Mouse (Mus musculus) forebrain, postnatal 0 days (tissue): ENCODE measurements around the gene Agpat1. TPM values are rescaled to one million over a fixed set of nuclear protein-coding genes. Genes with fewer than 3 reads are reported as not detected.

ENCODE experiments used
- ATAC-seq: fragments of 200-750 bp; cut with Nextera tagmentation; 2 replicates; pipeline ENCODE4 v1.8.0; 2017; ENCODE audit warnings: mild to moderate bottlenecking, moderate library complexity
- DNase-seq: peaks from one replicate; pipeline ENCODE4 v3.0.0-alpha.2; 2015
- H3K27ac ChIP-seq: fragments of 300-500 bp; sonication (generic); 2 replicates; pipeline ENCODE4 v1.5.1; 2014; ENCODE audit warnings: low read depth, mild to moderate bottlenecking, antibody characterized with exemption, low read length, moderate library complexity, mixed read lengths
- H3K27me3 ChIP-seq: fragments of 300-500 bp; sonication (generic); 2 replicates; pipeline ENCODE4 v1.6.1; 2014; ENCODE audit warnings: mild to moderate bottlenecking, low read length, mixed read lengths; ENCODE audit not compliant: insufficient read depth
- H3K36me3 ChIP-seq: fragments of 300-500 bp; sonication (generic); 2 replicates; pipeline ENCODE4 v1.6.1; 2014; ENCODE audit warnings: mild to moderate bottlenecking, moderate library complexity; ENCODE audit not compliant: insufficient read depth
- H3K4me1 ChIP-seq: fragments of 300-500 bp; sonication (generic); 2 replicates; pipeline ENCODE4 v1.6.1; 2014; ENCODE audit warnings: antibody characterized with exemption; ENCODE audit not compliant: insufficient read depth
- H3K4me2 ChIP-seq: fragments of 300-500 bp; sonication (generic); 2 replicates; pipeline ENCODE4 v1.6.1; 2014; ENCODE audit warnings: low read depth, mild to moderate bottlenecking, moderate library complexity
- H3K4me3 ChIP-seq: fragments of 300-500 bp; sonication (generic); 2 replicates; pipeline ENCODE4 v1.5.1; 2014; ENCODE audit warnings: low read depth, low read length, mixed read lengths
- H3K9ac ChIP-seq: fragments of 300-500 bp; sonication (generic); 2 replicates; pipeline ENCODE4 v1.6.1; 2014; ENCODE audit warnings: mild to moderate bottlenecking
- H3K9me3 ChIP-seq: fragments of 300-500 bp; sonication (generic); 2 replicates; pipeline ENCODE4 v1.6.1; 2016; ENCODE audit warnings: low read length
- CTCF ChIP-seq: sonication (generic); IDR thresholded peaks from 2 replicates; pipeline ENCODE4 v1.5.1; 2016; ENCODE audit warnings: antibody characterized with exemption, control low read depth, low read depth
- WGBS: fragments of 180-500 bp; shearing (Covaris S2); extraction: QIAGEN DNeasy Blood & Tissue Kit; methylation state at CpG from one replicate; pipeline ENCODE4 v1.1.7; 2014; 5-methylcytosine and 5-hydroxymethylcytosine counted together
- polyA plus RNA-seq: library from polyadenylated mRNA; unstranded; fragments of >200 nt; fragmentation: Nextera tagmentation; extraction: Ambion mirVana; gene quantifications from 2 replicates; pipeline ENCODE4 v1.2.1, GENCODE M21; 2015
- total RNA-seq: library from RNA; depleted of rRNA; stranded (reverse); fragments of >200 nt; gene quantifications from 2 replicates; pipeline ENCODE4 v1.2.3, GENCODE M21; 2014

Gene Agpat1
- total and polyA plus RNA-seq, 2 experiments from 2014 or later: 104 to 217 TPM

DNA sequence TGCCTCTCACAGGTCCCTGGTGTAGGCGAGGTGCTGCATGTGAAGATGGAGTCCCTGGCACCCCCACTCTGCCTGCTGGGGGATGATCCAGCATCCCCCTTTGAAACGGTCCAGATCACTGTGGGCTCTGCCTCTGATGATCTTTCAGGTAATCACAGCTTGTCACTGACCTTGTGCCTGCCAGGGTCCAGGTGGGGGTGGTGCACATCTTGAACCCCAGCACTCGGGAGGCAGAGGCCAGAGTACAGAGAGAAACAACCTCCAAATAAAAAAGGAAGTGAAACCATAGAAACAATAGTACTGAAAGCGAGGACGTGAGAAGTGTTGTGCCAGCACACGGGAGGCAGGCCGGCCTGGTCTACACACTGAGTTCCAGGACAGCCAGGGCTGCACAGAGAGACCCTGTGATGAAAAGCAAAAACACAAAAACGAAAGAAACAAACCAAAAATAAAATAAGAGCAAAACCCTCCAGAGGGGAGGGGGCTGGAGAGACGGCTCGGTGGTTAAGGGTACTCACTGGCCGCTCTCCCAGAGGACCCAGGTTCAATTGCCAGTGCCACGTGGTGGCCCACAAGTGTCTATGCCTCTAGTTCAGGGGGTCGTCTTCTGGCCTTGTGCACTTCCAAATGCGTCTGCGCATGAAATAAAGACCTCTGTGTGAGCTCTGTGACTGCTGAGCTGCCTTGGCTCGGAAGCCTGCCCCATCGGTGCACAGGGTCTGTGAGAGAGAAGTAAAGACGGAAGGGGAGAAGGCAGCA is 45.2 kb downstream of the Agpat1 start:
- DNase-seq: no peak
- Histone ChIP-seq H3K4me3 (no peak overlapping the region), H3K9ac (no peak overlapping the region), H3K9me3 (no peaks in the 10 kb centered on the region), H3K27me3 (no peaks in the 10 kb centered on the region), H3K36me3 (peaks cover 56% of the 10 kb centered on the region), H3K4me1 (peaks cover 17% of the 10 kb centered on the region), H3K4me2 (no peak overlapping the region), H3K27ac (no peak overlapping the region)
- TF ChIP-seq CTCF: no peak
- 90% methylated on average over 18 of the region's 18 CpGs for WGBS
- ATAC-seq: no peak

DNA sequence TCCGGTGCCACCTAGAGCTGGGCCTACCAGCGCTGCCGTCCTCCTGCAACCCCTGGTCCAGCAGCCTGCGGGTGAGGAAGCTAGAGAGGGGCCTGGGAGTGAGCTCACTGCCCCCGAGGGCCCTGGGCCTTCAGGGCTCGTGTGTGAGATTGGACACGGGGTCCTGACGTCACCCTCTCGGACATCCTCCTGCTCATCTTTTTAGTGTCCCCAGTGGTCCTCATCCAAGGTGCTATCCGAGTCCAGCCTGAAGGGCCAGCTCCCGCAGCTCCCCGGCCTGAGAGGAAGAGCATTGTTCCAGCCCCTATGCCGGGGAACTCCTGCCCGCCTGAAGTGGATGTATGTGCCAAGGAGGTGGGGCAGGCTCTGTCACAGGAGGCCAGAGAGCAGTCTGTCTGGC is 46.7 kb downstream of the Agpat1 start:
- H3K4me1 ChIP-seq: peaks cover 9% of the 10 kb centered on the region
- DNase-seq: no peak
- H3K9me3 ChIP-seq: no peaks in the 10 kb centered on the region
- no peak overlapping the region for H3K9ac ChIP-seq
- no peak overlapping the region for H3K4me2 ChIP-seq
- H3K36me3 ChIP-seq: peaks cover 60% of the 10 kb centered on the region
- no peak overlapping the region for H3K4me3 ChIP-seq
- ATAC-seq: no peak
- H3K27ac ChIP-seq: no peak overlapping the region
- no peak for TF ChIP-seq CTCF
- 93% methylated on average over 14 of the region's 14 CpGs for WGBS
- no peaks in the 10 kb centered on the region for H3K27me3 ChIP-seq

DNA sequence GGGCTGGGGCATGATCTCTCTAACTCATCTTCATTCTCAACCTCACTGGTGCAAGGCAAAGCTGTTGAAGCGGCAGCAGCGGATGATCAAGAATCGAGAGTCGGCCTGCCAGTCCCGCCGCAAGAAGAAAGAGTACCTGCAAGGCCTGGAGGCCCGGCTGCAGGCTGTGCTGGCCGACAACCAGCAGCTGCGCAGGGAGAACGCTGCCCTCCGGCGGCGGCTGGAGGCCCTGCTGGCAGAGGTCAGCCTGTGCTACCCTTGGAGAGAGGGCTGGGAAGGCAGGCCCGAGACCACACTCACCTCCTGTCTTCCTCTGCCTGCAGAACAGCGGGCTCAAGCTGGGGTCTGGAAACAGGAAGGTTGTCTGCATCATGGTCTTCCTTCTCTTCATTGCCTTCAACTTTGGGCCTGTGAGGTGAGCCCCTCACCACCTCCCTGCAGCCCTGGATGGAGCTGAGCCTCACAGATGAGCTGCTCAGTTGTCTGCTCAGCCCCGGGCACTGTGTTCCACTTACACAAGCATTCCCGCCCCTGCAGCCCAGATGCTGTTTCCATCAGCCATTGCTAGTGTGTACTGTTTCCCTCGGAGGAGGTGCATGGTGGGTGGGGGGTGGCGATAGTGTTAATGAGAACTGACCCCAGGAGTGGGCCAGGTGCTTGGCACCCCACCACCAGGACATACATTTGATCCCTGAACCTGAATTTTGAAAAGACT is 47.6 kb downstream of the Agpat1 start:
- Histone ChIP-seq H3K4me3 (no peak overlapping the region), H3K27me3 (no peaks in the 10 kb centered on the region), H3K27ac (no peak overlapping the region), H3K9ac (no peak overlapping the region), H3K36me3 (peaks cover 60% of the 10 kb centered on the region), H3K4me1 (peaks cover 6% of the 10 kb centered on the region), H3K4me2 (no peak overlapping the region), H3K9me3 (no peaks in the 10 kb centered on the region)
- ATAC-seq (no peak), DNase-seq (no peak)
- 42% methylated on average over 19 of the region's 19 CpGs for WGBS
- peak; percentile 42 for TF ChIP-seq CTCF

DNA sequence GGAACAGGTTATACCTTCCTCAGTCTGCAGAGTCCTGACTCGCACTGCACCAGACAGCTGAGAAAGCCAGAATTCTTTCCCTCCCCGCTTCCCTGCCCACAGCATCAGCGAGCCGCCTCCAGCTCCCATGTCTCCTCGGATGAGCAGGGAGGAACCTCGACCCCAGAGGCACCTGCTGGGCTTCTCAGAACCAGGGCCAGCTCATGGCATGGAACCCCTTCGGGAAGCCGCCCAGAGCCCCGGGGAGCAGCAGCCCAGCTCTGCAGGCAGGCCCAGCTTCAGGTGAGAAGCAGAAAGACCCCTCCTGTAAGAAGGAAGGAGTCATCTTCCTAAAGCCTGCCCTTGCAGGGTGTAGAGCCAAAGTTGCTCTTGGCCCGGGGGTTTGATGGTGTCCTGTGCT is 48.5 kb downstream of the Agpat1 start:
- H3K27ac ChIP-seq: no peak overlapping the region
- WGBS: 93% methylated on average over 10 of the region's 10 CpGs
- H3K9ac ChIP-seq: no peak overlapping the region
- H3K4me2 ChIP-seq: no peak overlapping the region
- DNase-seq (no peak), ATAC-seq (no peak)
- no peaks in the 10 kb centered on the region for H3K9me3 ChIP-seq
- H3K36me3 ChIP-seq: peaks cover 60% of the 10 kb centered on the region
- no peaks in the 10 kb centered on the region for H3K27me3 ChIP-seq
- peaks cover 5% of the 10 kb centered on the region for H3K4me1 ChIP-seq
- TF ChIP-seq CTCF: no peak
- H3K4me3 ChIP-seq: no peak overlapping the region

DNA sequence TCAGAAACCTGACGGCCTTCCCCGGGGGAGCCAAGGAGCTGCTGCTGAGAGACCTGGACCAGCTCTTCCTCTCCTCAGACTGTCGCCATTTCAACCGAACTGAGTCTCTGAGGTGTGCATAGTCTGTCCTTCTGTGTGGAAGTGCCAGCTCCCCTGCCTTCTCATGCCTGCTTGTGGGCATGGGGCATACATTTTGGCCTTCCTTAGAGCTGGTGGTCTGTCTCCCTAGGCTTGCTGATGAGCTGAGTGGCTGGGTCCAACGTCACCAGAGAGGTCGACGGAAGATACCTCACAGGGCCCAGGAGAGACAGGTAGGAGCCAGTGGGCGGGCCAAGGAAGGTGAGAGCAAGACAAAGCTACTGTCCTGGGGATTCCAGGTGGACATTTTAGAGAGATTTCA is 48.9 kb downstream of the Agpat1 start:
- Histone ChIP-seq H3K27ac (no peak overlapping the region), H3K4me2 (no peak overlapping the region), H3K4me1 (peaks cover under 1% of the 10 kb centered on the region; the same call in 1 of the 2 replicates), H3K9me3 (no peaks in the 10 kb centered on the region), H3K36me3 (peaks cover 60% of the 10 kb centered on the region), H3K9ac (no peak overlapping the region), H3K4me3 (no peak overlapping the region), H3K27me3 (no peaks in the 10 kb centered on the region)
- 93% methylated on average over 8 of the region's 8 CpGs for WGBS
- no peak for DNase-seq
- no peak for ATAC-seq
- TF ChIP-seq CTCF: no peak

DNA sequence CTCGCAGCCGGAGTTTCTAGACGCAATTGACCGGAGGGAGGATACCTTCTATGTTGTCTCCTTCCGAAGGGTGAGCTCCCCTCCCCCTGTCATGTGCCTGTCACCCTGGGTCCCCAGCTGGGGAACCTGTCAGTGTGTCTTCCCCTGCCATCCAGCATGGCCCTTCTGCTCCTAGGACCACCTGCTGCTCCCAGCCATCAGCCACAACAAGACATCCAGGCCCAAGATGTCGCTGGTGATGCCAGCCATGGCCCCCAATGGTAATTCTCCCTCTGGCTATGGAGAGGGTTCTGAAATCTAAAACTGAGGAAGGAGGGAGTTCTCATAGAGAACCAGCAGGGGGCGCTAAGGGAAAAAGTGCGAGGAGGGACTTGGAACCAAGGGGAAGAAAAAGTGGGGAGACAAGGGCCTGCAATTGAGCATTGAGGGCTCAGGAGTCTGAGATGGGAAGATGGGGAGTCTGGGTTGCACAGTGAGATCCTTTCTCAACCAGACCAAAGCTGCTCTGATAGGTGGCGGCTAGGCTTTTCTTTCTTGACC is 49.8 kb downstream of the Agpat1 start:
- peak; percentile 86 for TF ChIP-seq CTCF
- no peak overlapping the region for H3K4me3 ChIP-seq
- H3K4me2 ChIP-seq: no peak overlapping the region
- H3K9me3 ChIP-seq: no peaks in the 10 kb centered on the region
- no peaks in the 10 kb centered on the region for H3K4me1 ChIP-seq
- H3K27ac ChIP-seq: no peak overlapping the region
- ATAC-seq: peak; percentile 14; the same call in 1 of the 2 replicates
- peak; percentile 80 for DNase-seq
- H3K36me3 ChIP-seq: peaks cover 56% of the 10 kb centered on the region
- no peaks in the 10 kb centered on the region for H3K27me3 ChIP-seq
- 66% methylated on average over 9 of the region's 9 CpGs for WGBS
- H3K9ac ChIP-seq: no peak overlapping the region

DNA sequence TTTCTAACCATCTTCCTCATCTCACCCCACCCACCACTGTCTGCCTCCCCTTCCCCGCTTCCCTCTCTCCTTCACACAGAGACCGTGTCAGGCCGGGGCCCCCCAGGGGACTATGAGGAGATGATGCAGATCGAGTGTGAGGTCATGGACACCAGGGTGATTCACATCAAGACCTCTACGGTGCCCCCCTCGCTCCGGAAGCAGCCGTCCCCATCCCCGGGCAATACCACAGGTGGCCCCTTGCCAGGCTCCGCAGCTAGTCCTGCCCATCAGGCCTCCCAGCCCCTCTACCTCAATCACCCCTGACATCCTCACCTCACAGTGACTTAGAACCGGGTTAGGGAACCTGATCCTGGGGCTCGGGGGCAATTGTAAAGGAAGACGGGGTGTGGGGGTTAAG is 50.3 kb downstream of the Agpat1 start:
- TF ChIP-seq CTCF: no peak
- Histone ChIP-seq H3K27ac (no peak overlapping the region), H3K36me3 (peaks cover 52% of the 10 kb centered on the region), H3K9ac (no peak overlapping the region), H3K27me3 (no peaks in the 10 kb centered on the region), H3K4me2 (no peak overlapping the region), H3K4me3 (no peak overlapping the region), H3K4me1 (no peaks in the 10 kb centered on the region), H3K9me3 (no peaks in the 10 kb centered on the region)
- DNase-seq: no peak
- WGBS: 92% methylated on average over 13 of the region's 13 CpGs
- no peak for ATAC-seq
